Mouse (Mus musculus) activated CD4-positive, CD25-positive, alpha-beta regulatory T cell, adult 4 months (primary cell): ENCODE results near the gene Syne1. TPM values are rescaled to one million over a fixed set of nuclear protein-coding genes. Genes with fewer than 3 reads are reported as not detected.

Experiments used
- ATAC-seq: one replicate; pipeline ENCODE4 v1.8.0; 2017
- polyA plus RNA-seq, 2 experiments: library from polyadenylated mRNA; unstranded; fragments of 100-300 nt; shearing (Covaris generic); gene quantifications; one replicate each; pipeline ENCODE4 v1.2.1; 2017

Syne1 gene
- polyA plus RNA-seq, 2 experiments from 2014 or later: 14.7 to 17.8 TPM

DNA sequence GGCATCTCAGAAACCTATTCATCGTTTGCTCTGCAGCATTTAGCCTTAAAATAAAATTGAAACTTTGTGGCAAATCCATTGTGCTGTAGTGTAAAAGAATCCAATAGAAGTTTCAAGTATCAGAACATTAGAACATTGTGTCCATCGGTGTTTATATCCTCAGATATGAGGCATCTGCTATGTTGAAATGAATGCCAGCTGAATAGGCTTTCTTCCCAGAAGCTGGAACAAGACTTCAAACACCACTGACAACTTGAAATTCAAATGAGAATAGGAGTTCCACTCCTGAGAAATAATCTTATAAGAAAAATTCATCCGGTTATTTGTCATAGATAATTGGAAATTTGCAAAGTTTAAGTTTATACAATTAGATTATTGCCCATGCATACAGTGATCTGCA is 135.6 kb downstream of the Syne1 start:
- ATAC-seq: no peak

GRCm38 (mm10) chr10:5384131-5384776 is 167.0 kb downstream of the Syne1 start:
- peak; percentile 43 for ATAC-seq

GRCm38 (mm10) chr10:5381536-5381935 is 169.7 kb downstream of the Syne1 start:
- no peak for ATAC-seq

DNA sequence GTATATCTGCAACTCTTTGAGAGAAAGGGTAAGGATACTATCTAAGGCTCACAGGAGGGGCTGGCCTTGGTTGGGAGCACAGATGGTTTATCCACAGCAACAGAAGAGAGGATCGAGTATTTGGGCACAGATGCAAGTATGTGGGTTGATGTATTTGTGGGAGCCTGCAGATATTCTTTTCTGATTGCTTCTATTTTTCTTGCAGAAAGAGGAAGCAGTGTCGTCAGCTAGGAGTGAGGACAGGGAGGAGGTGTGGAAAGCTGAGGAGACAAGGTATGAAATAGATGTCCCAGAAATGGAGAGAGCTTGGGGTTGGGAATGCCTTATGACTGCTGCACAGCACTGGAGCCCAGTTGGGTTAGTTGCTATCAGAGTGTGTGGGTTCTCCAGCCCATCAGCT is 172.3 kb downstream of the Syne1 start:
- no peak for ATAC-seq

DNA sequence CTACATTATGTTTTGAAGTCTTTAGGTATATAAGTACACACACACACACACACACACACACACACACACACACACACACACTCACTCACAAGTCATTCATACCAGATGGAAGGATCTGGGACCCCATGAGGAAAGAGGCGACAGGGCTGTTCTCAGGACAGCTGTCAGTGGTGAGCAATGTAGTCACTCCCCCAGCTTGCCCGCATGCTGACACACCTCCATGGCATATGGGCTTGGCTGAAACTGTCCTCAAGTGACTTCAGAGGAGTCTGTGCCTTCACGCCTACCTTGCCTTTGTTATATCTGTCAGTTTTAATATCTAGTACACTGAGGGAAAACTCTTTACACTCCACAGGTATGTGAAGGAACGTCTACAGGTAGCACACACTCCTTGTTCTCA is 181.7 kb downstream of the Syne1 start:
- no peak for ATAC-seq

DNA sequence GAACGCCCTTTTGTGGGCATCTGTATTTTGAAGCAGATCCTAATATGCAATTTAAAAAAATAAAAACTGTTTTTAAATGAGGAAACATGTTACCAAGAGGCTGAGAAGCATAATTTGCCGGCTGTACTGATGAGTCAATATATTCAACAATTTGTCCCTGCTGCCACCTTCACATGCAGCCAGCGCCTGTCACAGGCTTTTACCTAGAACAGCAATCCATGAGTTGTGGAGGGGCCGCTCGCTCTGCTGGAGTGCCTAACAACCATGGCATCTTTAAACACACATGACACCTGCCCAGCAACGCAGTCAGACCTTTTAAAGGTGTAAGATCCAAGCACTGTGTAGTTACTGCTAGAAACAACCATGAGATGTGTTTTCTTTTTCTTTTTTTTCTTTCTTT is 183.0 kb downstream of the Syne1 start:
- ATAC-seq: no peak

DNA sequence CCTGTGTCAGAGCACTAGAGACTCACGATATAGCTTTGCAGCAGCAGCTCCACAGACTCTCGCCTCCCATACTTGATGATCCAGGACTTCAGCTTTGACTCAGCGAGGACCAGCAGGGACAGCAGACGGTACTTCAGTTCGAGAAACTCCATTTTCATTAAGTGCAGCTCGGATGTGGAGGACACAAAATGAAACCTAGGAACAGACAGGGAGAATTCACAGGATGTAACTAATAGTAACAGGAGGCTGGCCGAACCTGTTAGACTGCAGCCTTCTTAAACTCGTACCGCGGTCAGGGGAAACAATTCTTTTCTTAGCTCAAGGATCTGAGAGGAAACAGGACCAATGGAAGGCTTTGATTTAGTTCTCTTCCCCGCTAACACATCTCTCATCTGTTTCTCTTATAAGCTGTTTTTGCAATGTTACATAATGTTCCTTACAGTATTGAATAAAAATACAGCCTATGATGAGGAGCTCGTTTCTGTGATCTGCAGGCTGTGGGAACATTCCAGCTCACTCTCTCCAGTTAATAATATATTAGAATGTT is 183.7 kb downstream of the Syne1 start:
- ATAC-seq: no peak

GRCm38 (mm10) chr10:5360560-5360959 is 190.7 kb downstream of the Syne1 start:
- ATAC-seq: no peak

GRCm38 (mm10) chr10:5356614-5357013 is 194.7 kb downstream of the Syne1 start:
- no peak for ATAC-seq

DNA sequence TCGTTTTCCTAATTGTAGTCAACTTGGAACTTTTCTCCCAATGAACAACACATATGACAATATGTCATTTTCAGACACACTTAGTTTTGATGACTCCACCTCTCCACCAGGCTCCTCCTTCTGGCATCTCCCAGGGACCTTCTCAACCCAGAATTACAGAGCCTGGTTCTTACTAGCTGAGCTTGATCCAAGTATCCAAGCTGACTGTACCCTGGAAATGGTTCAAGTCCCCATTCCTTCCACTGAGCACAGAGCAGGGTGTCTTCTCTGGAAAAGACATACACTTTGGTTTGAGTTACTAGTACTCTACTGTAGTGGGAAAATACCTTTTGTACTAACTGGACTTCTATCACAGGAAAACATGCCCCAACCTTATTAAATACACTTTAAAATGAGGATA is 197.9 kb downstream of the Syne1 start:
- ATAC-seq: no peak

- no peak for ATAC-seq
Observed at GRCm38 (mm10) chr10:5346911-5347310, 204.4 kb downstream of the Syne1 start.

DNA sequence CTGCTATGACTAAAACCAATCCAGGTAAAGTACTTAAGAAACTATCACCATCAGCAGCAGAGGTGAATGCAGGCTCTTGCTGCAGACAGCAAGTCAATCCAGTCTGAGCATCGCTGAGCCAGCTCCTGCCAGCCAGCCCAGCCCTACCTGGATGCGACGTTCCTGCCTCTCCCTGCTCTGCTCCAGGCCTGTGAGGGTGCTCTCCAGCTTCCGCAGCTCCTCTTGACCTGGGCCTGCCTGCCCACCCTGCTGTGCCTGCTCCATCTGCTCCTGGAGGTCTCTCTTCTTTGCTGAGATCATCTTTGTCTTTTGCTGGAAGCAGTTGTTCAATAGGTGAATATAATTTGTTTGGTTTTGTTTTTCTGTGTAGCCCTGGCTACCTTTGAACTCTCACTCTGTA is 208.1 kb downstream of the Syne1 start:
- no peak for ATAC-seq

DNA sequence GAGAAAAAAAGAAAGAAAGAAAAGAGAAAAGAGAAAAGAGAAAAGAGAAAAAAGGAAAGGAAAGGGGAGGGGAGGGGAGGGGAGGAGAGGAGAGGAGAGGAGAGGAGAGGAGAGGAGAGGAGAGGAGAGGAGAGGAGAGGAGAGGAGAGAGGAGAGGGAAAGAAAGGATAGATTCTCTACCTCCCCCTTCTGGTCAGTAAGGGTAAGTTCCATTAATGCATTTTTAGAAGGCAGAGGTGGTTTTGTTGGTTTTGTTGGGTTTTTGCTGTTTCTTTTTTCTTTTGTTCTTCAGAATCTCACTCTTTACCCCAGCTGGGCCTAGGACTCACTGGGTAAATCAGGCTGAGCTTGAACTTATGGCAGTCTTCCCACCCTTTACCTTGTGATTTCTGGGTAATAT is 214.9 kb downstream of the Syne1 start:
- ATAC-seq: no peak

GRCm38 (mm10) chr10:5332801-5333200 is 218.5 kb downstream of the Syne1 start:
- ATAC-seq: no peak

DNA sequence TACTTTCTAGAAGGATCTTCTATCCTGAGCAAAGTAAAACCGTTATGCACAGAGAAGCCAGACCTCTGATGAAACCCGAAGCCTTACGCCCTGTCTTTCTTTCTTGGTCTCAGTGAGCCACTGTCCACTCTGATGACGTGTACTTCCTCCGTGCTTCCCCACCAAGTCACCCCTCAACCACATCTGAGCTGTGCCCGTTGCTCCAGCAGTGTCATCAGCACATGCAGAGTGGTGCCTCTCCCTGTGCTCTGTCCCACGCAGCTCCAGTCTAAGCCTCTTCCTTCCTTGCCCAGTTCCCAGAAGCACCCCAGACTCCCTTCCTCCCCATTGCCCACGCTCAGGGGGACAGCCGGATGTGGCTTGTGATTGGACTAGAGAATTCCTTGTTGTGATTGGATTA is 224.6 kb downstream of the Syne1 start:
- no peak for ATAC-seq

DNA sequence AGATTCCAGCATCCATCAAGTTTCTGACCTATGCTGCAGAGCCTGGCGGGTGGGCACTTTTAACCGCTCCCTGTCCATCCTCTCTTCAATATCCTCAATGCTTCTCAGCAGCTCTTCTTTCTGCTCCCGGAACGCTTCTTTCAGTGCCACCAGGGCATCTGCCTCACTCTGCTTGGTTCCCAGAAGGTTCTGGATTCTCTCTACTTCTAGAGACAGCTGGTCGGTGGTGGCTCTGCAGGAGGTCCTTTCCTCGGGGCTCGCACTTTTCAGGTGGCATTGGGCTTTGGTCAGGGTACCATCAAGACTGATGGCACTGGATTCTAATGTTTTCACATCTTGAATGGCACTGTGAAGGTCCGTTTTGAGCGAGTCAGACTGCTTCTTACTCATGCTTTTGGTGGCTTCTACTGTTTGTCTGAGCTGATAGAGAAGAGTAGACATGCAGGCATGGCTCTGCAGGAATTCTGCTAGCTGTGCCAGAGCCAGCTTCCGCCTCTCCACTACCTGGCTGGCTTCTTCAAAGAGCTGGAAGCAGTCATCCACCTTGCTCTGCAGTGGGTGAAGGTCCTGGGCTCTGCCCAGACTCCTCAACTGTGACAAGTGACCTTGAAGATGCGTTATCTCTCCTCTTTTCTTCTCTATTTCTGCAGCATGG is 227.4 kb downstream of the Syne1 start:
- ATAC-seq: no peak

GRCm38 (mm10) chr10:5322562-5322961 is 228.7 kb downstream of the Syne1 start:
- ATAC-seq: no peak

GRCm38 (mm10) chr10:5317602-5318001 is 233.7 kb downstream of the Syne1 start:
- no peak for ATAC-seq

DNA sequence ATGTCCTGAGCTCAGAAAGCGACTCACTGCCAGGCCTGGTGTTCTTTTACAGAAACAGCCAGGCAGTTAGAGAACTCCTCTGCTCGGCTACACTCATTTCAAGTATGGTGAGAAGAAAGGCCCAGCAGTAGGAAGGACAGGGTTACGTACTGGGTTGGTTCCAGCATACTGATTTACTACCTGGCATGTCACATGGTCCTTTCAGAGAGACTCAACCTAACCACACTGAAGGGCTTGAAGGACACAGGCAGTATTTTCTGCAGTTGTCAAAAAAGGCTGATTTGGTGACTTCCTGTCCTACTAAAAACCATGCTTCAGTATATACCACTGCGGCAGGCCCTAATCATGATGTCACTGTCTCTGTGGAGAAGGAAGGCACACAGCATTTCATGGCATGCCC is 238.8 kb downstream of the Syne1 start:
- no peak for ATAC-seq

DNA sequence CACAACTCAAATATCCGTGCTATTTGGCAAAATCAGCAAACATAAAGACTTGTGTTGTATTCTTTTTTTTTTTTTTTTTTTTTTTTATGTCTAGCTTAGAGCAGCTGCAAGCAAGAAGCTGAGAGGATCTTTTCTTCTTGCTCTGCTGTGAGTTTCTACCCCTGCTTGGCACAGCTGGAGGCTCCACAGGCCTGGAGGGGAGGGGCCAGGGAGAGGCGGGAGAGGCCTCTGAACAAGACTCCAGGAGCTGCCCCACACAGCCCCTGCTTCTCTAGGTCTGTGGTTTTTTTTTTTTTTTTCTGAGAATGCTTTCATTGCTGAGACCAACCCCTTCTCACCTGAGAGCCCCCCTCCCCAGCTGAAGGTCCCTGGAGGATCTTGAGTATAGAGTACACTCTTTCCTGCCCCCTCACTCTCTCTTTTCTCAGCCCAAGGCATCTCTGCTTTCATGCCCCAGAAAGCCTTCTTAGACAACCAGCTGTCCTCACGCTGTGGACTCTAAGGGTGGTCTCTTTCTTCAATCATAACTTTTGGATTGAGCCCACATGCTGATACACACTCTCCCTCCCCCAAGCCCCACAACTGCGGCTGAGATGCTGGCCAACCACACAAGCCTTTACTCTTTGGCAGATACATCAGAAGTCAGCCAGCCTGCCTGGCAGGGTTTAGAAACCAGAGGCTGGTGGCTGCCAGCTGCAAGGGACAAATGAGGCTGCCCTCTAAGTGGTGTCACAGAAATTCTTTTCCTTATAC is 241.1 kb downstream of the Syne1 start:
- no peak for ATAC-seq

GRCm38 (mm10) chr10:5309398-5309797 is 241.9 kb downstream of the Syne1 start:
- no peak for ATAC-seq

DNA sequence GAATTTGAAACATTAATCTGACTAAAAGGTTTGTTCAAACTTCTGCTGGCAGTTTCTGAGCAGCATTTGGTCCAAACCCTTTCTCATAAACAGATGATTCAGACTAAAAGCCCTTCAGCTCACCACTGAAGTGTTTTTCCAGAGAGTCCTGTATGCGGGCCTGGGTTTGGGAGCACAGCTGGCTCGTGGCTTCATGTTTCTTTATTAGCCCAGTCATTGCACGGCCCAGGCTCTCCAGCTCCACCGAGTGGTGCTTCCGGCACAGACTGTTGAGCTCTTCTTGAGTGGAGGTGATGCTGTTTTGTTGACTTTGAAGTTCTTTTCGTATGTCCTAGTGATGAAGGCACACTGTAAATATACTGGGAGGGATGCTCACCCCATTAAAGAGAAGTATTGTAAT is 245.7 kb downstream of the Syne1 start:
- ATAC-seq: no peak

- ATAC-seq: no peak
Observed at GRCm38 (mm10) chr10:5295291-5295891, 255.9 kb downstream of the Syne1 start.
